Mouse (Mus musculus): ENCODE measurements around the gene Foxp1.

The Foxp1 gene

GRCm38 (mm10) chr6:99260941-99261736 lies 261.4 kb downstream of the Foxp1 start:
- no peak for DNase-seq (ENCODE audit: low spot score)

- DNase-seq (ENCODE audit: low spot score), result no peak
These were observed 264.2 kb downstream of the Foxp1 start for GRCm38 (mm10) chr6:99258346-99258745.

DNA sequence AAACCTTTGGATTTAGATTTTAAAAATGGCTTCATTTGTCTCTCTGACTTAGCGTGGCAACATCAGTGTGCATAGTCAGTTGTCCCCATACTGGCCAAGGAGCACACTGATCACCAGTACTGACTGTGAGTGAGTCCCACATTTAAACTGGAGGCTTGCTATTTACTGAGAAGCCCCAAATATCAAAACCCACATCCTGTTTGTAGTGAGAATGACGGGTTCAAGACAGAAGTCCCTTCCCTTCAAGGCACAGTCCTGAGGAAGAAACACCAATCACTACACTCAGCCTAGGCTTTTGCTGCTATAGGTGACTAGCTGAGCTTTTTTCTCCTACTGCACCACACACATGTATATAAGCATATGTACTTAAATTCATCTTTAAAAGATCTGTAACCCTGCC lies 264.8 kb downstream of the Foxp1 start:
- DNase-seq (ENCODE audit: low spot score), result no peak

DNA sequence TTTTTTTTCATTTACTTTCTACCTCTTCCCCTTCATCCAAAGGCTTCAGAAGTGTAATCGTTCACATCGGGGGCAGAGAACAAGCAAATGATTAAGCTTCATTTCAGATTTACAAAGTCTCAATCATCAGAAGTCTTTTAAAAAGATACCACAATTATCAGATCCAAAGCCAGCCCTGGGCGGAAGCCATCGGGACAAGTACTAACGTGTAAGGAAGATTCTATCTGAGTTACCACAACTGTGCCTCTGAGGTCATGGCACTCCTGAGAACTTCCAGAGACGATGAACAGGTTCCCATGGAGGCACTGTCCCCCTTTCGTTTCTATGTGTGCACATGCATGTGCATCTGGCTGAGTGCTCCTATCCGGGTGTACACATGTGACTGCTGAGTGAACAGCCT lies 269.2 kb downstream of the Foxp1 start:
- no peak for DNase-seq (ENCODE audit: low spot score)

GRCm38 (mm10) chr6:99252816-99253215 lies 269.7 kb downstream of the Foxp1 start:
- DNase-seq (ENCODE audit: low spot score), result no peak

DNA sequence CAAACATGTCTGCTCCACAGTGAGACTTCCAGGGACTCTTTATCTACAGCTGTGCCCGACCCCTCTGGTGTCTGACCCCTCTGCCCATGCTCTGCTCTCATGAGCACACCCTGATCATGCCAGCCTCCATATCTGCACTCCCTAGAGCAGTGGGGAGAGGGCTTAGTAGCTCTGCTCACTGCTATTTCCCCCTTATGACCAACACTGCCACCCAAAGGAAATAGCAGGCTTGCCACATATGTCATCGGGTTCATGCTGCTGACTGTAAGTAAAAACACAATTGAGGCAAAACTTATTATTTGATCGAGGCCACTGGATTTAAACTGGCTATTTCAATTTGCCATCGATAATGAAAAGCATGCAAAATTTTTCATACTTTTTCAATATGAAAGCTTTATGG lies 270.6 kb downstream of the Foxp1 start:
- DNase-seq (ENCODE audit: low spot score), result no peak

DNA sequence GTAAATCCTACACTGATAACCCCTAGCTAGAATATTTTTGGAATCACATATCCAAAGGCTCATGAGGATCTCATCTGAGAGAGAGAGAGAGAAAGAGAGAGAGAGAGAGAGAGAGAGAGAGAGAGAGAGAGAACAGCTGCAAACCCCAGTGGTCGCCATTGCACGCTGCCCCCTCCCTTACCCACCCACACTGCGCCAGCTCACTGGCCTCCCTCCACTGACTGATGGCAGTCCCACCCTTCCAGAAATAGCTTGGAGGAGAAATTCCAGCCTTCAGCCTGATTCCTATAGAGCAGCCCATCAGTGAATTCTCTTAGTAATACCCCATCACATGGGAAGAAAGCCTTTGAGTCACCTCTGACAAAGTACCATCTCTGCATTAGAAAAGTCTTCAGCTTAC lies 271.3 kb downstream of the Foxp1 start:
- no peak for DNase-seq (ENCODE audit: low spot score)

DNA sequence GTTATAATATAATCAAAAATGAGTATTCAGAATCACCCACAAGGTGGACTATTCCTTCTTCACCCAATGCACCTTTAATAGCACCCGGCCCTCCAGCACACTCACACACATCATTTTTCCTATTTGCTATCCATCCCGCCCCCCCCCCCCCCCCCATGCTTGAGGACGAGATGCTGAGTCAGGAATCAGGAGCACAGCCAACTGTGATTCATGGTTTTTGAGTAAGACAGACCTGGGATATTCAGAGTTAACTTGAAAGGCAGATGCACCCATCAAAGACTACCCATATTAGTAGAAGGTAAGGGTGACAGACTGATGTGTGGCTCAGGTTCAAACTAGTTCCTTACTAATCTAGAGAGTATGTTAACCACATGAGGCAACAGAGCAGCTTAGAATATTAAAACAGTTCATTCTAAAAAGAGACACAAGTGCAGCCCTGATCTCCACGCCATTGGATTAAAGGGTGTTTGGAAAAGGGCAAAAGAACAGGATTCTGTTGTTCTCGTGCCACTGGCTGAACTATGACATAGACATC lies 273.0 kb downstream of the Foxp1 start:
- no peak for DNase-seq (ENCODE audit: low spot score)

DNA sequence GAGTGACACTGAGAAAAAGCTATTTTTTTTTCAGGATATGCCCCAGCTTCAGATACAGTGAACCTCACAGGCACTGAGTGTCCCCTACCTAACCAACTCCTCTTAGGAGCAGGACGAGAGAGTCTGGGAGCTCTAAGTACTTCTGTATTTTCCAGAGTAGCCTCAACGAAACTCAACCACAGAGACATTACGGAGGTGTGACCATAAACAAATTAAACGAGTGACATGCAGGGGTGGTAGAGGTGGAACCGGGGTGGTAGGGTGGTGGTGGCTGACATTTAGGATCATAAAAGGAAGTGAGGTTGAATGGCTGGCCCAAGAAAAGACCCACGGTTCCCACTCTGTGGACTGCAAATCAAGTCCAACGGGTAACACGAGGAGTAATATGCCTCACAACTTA lies 274.1 kb downstream of the Foxp1 start:
- DNase-seq (ENCODE audit: low spot score), result no peak

- no peak for DNase-seq (ENCODE audit: low spot score)
These were observed 280.7 kb downstream of the Foxp1 start for GRCm38 (mm10) chr6:99241625-99242395.

DNA sequence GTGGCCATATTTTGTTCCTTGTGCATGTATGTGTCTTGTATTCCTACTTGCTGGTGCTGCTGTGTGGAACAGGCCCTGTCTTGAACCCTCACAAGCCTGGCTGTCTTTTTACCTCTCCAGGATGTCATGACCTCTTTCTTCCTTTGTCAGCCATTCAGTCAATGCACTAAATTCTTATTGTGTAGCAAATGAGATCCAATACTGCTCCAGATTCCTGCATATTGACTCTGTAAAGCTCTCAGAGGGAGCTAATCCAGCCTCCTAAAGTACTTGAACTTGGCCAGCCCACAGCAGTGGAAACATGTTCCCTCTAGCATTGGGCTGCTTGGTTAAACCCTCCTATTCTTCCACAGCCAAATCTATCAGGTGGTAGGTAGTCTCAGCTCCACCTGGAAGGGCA lies 281.8 kb downstream of the Foxp1 start:
- no peak for DNase-seq (ENCODE audit: low spot score)

DNA sequence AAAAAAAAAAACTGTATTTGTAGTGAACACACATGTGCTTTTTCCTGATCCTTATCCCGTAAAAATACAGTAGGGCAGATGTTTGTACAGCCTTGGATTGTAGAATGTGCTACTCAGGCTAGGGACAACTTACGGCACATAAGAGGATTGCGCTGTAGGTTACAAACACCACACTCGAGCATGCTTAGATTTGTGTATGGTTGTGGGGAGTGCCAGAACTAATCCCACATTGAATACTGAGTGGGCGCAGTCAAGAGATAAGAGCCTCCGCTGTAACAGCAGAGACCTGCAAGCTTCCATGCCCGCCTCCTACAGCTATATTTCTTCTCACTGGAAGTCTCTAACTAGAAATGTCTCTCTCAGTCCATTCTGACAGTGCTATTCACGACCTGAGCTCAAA lies 286.9 kb downstream of the Foxp1 start:
- DNase-seq (ENCODE audit: low spot score), result no peak

DNA sequence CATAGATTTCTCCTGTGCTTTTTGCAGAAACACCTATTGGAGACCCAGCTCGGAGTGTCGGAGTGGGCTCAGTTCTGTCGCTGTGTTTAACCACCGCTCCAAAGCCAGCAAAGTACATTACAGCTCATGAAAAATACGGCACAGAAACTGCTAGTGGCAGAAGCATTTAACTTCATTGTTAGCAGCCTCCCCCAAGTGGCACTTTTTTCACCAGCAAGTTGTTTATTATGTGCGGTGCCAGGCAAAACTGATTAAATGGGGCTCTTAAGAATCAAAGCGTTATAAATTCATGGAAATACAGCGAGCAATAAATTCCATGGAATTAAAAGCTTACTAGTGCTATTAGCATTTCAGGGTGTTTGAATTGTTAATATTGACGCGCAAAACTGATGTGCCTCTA lies 289.1 kb downstream of the Foxp1 start:
- no peak for DNase-seq (ENCODE audit: low spot score)

DNA sequence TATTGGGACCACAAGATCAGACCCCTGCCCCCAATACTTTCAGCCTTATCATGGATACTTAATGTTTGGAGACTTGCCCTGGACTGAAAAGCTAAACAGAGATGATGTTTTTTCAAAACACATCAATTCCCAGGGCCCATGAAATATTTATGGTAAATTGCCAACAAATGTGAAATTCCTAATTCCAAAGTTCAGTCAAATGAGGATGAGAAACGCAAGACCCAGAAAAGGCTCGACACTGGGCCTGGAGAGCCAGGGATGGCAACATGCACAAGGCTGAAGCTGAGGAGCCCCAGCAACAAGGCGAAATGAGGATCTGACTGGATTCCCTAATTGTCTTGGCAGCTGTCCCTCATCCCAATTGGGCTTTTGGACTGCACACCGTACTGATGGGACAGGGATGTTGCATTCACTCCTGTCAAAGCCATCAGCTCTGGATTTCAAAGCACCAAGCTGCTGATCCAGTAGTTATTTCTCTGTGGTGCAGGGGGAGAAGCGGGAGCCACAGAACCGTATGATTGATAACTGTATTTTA lies 294.1 kb downstream of the Foxp1 start:
- no peak for DNase-seq (ENCODE audit: low spot score)

DNA sequence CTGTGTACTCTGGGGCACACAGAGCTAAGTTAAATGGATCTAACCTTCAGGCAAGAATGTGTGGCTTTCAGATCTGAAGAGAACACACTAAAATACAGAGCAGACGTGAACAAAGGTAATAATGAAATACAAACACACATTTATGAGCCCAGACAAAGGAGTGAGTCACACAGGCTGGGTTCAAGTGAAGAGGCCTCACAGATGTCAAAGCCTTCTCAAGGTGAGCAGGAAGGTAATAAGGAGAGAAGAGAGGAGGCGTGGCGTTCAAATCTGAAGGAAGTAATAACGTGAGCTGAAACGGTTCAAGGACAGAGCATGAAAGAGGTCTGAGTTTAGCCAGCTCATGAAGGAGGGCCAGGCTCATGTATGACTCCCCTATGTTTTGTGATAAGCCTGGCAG lies 301.4 kb downstream of the Foxp1 start:
- no peak for DNase-seq (ENCODE audit: low spot score)

DNA sequence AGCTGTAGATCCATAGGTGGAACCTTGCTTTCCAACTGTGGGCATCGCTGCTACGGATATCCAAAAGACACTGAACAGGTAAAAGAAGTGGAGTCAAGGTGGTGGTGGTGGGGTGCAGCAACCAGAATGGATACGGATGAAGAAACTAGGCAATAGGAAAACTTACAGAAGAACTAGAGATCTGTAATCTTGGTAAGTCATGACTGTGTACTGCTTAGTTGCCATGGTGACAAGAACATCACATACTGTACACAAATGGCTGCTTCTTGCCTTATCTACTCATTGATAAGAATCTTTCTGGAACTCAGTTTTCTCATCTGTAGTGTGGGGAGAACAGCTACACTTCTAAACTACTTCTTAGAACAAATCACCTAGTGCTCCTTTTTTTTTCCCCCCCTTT lies 302.0 kb downstream of the Foxp1 start:
- no peak for DNase-seq (ENCODE audit: low spot score)

GRCm38 (mm10) chr6:99217846-99218245 lies 304.7 kb downstream of the Foxp1 start:
- DNase-seq (ENCODE audit: low spot score), result no peak

GRCm38 (mm10) chr6:99217155-99217554 lies 305.4 kb downstream of the Foxp1 start:
- DNase-seq (ENCODE audit: low spot score), result no peak

DNA sequence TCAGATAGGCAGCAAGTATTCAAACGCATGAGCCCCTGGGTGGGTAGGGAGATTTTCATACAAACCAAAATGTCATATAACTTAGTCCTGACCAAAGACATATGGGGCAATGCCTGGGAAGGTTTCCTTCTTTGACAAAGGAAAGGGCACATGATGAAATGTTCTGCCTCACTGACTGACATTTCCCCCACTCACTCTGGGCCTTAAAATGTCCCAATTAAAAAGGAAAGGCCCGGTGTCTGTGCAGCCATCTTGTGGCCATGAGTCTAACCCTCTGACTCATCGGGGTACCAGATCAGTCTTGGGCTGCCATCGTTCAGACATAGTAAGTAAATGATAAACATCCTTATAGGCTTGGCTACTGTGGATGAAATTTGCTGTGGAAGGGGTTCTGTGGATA lies 310.1 kb downstream of the Foxp1 start:
- DNase-seq (ENCODE audit: low spot score), result no peak

GRCm38 (mm10) chr6:99211663-99212333 lies 310.7 kb downstream of the Foxp1 start:
- no peak for DNase-seq (ENCODE audit: low spot score)

DNA sequence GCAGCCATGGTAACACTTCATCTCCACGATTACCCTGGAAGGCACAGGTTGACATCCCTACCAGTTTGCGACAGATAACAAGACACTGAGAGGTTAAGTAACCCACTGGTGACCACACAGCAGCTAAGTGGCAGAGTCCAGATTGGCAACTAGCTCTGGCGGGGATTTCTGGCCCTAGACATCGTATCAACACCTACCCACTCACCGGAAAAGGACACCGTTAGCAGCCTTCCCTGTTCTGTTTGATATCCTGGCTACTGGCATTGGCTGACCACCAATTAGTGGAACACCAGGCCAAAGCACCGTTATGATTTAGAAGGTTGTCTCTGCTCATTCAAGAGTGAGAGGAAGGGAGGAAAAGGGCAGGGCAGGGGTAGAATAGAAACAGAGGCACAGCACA lies 312.4 kb downstream of the Foxp1 start:
- DNase-seq (ENCODE audit: low spot score), result no peak

GRCm38 (mm10) chr6:99207226-99207885 lies 315.2 kb downstream of the Foxp1 start:
- no peak for DNase-seq (ENCODE audit: low spot score)
